Mouse (Mus musculus) kidney, adult 18-20 months (tissue): ENCODE data around the gene Asah2.

Source experiments
- DNase-seq: peaks from one replicate; pipeline ENCODE4 v3.0.0; 2021

Asah2 gene

DNA sequence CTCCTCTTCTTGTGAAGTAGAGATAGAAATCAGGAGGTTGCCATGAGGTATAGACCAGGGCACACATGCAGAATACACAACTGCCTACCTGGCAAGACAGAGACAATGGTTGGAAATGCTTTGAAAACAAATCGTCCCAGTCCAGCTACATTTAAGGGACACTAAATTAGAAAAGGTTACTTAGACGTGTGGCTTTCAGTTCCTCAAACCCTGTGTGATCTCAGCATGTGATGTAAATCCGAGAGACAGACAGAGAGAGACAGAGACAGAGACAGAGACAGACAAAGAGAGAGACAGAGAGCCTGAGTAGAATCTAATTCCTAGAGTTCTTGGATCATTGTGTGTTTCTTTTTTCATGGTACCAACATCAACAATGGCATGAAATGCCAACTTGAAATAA, 136.6 kb downstream of the Asah2 start:
- no peak for DNase-seq

DNA sequence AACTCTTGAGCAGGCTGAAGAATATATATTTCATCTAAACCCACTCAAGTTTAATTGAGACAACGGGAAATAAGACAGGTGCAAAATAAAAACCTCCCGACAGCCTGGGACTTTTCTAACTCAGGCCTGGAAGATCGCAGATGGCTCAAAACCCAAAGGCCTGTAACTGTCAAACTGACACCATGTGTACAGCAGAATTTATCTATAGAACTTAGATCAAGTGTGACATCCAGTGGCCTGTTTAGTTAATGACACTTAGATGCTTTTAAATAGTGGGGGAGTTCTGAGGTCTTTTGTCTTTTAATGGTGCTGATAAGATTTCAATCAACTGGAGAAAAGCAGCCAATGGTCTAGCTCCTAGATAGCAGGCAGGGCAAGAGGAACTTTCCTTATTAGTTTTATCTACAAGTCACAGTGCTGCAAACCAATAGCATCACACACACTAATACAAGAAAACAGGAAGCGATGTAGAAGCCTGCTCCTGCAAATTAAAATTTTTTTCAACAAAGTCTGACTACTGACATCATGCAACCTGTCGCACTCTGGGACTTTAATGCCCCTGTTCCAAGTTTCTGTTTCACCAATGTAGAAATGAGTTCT, 140.0 kb downstream of the Asah2 start:
- no peak for DNase-seq

DNA sequence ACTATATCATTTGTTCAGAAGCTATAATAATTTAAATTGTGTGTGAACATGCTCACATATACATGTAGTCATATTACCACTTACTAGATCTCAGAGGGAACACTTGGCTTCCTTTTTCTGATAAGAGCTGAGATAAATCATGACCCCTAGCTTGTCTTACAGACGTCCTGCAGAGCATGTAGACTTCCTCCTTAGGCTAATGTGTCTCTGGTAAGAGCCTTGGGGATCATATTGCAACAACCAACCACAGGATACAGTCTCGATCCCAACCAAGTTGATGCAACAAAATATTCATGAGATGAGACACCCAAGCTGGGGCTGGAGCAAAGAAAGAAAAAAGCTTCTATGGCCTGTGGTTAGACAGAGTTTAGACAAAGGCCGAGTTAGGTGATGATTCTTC, 144.9 kb downstream of the Asah2 start:
- DNase-seq, result no peak

- DNase-seq, result no peak
These were observed 147.6 kb downstream of the Asah2 start for GRCm38 (mm10) chr19:31960434-31960833.

- DNase-seq, result no peak
These were observed 151.7 kb downstream of the Asah2 start for GRCm38 (mm10) chr19:31956359-31956758.

DNA sequence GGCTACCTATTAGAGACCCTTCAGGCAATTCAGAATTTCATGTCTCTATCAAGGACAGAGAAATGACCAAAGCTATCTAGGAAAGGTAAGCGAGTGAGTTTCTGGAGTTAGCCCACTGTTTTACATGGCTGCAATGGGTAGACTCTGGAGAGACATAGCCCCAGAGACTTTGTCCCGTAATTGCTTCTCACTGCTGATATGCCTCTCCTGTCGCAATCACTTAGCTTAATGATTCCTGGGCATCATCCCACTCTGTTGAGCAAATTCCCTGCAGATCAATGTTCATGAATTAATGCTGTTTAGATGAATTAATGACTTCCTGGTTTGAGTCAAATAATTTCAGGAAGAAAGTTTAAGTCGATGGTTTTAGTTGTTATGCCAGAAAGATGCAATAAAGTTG, 153.3 kb downstream of the Asah2 start:
- DNase-seq, result no peak

DNA sequence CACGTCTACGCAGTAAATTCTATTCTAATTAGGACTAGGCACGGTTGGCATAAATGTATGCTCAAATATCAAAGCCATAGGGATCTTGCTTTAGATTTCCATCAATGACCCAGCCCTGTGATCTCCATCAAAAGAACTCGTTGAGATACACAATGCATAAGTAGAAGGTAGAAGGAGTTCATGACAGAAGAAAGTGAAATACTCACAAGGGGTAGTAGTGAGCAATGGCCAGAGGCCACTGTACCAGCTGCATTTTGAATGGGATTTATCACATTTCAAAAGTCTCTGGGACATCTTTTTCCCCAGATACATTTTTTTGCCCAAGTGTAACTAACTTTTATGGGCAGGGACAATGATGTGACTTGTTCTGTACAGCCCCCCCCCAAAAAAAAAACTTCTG, 153.7 kb downstream of the Asah2 start:
- DNase-seq, result no peak

- no peak for DNase-seq
These were observed 154.2 kb downstream of the Asah2 start for GRCm38 (mm10) chr19:31953799-31954198.

DNA sequence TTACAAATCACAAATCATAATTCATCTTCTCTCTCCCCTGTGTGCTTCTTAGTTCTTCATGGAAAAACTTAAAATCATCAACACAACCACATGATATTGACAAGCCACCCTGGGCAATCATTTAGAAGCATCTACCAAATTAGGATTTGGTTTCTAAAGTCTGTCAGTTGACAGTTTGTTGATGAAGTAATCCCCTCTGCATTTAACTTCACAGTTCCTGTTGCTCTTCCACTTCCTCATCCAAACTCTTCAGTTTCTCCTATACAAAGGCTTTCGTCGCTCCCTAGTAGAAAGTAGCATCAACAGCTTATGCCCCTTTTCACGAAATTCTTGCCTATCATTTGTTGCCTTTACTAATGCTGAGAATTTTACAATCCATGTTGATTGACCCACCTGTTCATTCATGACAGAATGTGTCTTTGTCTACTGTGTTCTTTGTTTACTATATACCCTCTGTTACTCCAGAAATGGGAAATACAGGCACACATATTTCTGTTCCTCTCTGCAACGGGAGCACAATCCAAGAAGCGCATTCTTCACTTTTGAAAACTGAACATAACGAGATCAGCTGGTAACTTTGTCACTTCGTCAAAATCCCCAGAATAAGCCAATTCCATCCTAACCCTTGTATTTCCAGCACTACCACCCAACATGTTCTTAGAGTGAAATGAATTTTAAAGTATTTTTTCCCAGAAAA, 157.1 kb downstream of the Asah2 start:
- no peak for DNase-seq
